Mouse (Mus musculus) thymus, adult 2 months (tissue): ENCODE results near the gene Vwc2.

Experiments
- CTCF ChIP-seq: fragments of 200-500 bp; IDR thresholded peaks from 2 replicates; pipeline ENCODE4 v1.5.1; 2012; ENCODE audit warnings: mild to moderate bottlenecking, control low read depth, low read length, moderate library complexity, borderline replicate concordance; ENCODE audit not compliant: control insufficient read depth, poor library complexity, insufficient read depth; ENCODE audit errors: extremely low read depth
- POLR2A ChIP-seq: fragments of 200-500 bp; IDR thresholded peaks from 2 replicates; pipeline ENCODE4 v1.6.1; 2012; ENCODE audit warnings: mild to moderate bottlenecking, low read length, control low read depth, moderate library complexity; ENCODE audit not compliant: control insufficient read depth, poor library complexity, insufficient read depth; ENCODE audit errors: extremely low read depth

DNA sequence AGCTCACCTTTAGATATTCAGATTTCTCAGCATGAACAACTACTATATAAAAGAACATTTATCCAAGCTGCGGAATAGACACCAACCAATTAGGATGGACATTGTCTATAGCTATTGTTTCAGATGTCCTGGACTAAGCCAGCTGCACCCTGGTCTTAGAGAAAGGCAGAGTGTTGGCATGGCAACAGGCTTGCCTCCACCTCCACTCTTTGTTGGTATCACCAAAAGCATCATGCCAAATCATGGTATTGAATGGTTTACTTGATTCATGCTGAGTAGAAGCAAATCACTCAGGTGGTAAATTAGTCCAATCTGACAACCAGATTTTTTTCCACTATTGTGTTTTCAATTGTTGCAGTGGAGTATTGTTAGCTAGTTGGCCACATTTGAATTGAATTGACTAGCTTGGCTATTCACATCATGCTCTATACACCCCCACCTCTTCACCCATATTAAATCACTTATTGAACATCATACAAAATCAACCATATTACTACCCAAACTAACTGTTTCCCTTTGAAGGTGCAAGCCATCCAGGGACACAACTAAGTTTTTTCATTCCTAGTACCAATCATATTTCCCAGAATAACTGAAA is 25.8 kb upstream of the Vwc2 start:
- TF ChIP-seq POLR2A: no peak
- no peak for TF ChIP-seq CTCF
